Mouse (Mus musculus): ENCODE data around the gene Fam240a. TPM values are rescaled to one million over a fixed set of nuclear protein-coding genes. Genes with fewer than 3 reads are reported as not detected.

The Fam240a gene
- polyA plus RNA-seq, 1 experiment from 2014 or later = not detected

- H3K36me3 ChIP-seq = no peaks in the 10 kb centered on the region
- H3K4me2 ChIP-seq (replicated peaks) = no peak overlapping the region
- no peak for ATAC-seq (ENCODE audit: low FRiP score, low read depth)
- H3K4me1 ChIP-seq = peaks cover 8% of the 10 kb centered on the region
- H3K9ac ChIP-seq = no peak overlapping the region
- no peaks in the 10 kb centered on the region for H3K27me3 ChIP-seq (replicated peaks)
- H3K9me3 ChIP-seq = no peaks in the 10 kb centered on the region
- WGBS = 72% methylated on average over 12 of the region's 12 CpGs
- no peak overlapping the region for H3K4me3 ChIP-seq
- H3K27ac ChIP-seq = no peak overlapping the region
Observed at GRCm38 (mm10) chr9:110937506-110938490, 21.1 kb upstream of the Fam240a start.

GRCm38 (mm10) chr9:110935941-110936340 lies 19.3 kb upstream of the Fam240a start:
- Histone ChIP-seq H3K4me2 (replicated peaks) (no peak overlapping the region), H3K9me3 (no peaks in the 10 kb centered on the region), H3K4me3 (no peak overlapping the region), H3K4me1 (peaks cover 18% of the 10 kb centered on the region), H3K9ac (no peak overlapping the region), H3K27ac (no peak overlapping the region), H3K36me3 (no peaks in the 10 kb centered on the region), H3K27me3 (replicated peaks) (no peaks in the 10 kb centered on the region)
- no peak for ATAC-seq (ENCODE audit: low FRiP score, low read depth)
- 85% methylated on average over 7 of the region's 7 CpGs for WGBS

GRCm38 (mm10) chr9:110933850-110934437 lies 17.3 kb upstream of the Fam240a start:
- Histone ChIP-seq H3K4me3 (no peak overlapping the region), H3K27ac (peak overlapping the region; percentile 47), H3K36me3 (no peaks in the 10 kb centered on the region), H3K9me3 (no peaks in the 10 kb centered on the region), H3K27me3 (replicated peaks) (no peaks in the 10 kb centered on the region), H3K9ac (no peak overlapping the region), H3K4me1 (peaks cover 18% of the 10 kb centered on the region), H3K4me2 (replicated peaks) (no peak overlapping the region)
- 64% methylated on average over 12 of the region's 12 CpGs for WGBS
- 0 out of 2 replicates have a peak, but pooled peaks have one; percentile 22 for ATAC-seq (ENCODE audit: low FRiP score, low read depth)

- WGBS = 37% methylated on average over 6 of the region's 6 CpGs
Observed at GRCm38 (mm10) chr9:110931573-110931972, 14.9 kb upstream of the Fam240a start.

GRCm38 (mm10) chr9:110922759-110923158 lies 6.1 kb upstream of the Fam240a start:
- H3K9me3 ChIP-seq = no peaks in the 10 kb centered on the region
- no peaks in the 10 kb centered on the region for H3K36me3 ChIP-seq
- no peak overlapping the region for H3K4me3 ChIP-seq
- WGBS = 21% methylated on average over 7 of the region's 7 CpGs
- H3K4me2 ChIP-seq (replicated peaks) = no peak overlapping the region
- no peak for ATAC-seq (ENCODE audit: low FRiP score, low read depth)
- H3K4me1 ChIP-seq = no peaks in the 10 kb centered on the region
- H3K27me3 ChIP-seq (replicated peaks) = 0 out of 2 replicates have a peak, but pooled peaks cover 3% of the 10 kb centered on the region
- no peak overlapping the region for H3K9ac ChIP-seq
- H3K27ac ChIP-seq = no peak overlapping the region

More at GRCm38 (mm10) chr9:110931573-110931972, 14.9 kb upstream of the Fam240a start:
- H3K36me3 ChIP-seq = no peaks in the 10 kb centered on the region
- peak; percentile 69; the same call in 1 of the 2 replicates for ATAC-seq (ENCODE audit: low FRiP score, low read depth)
- no peaks in the 10 kb centered on the region for H3K27me3 ChIP-seq (replicated peaks)
- H3K27ac ChIP-seq = no peak overlapping the region
- no peak overlapping the region for H3K4me3 ChIP-seq
- peaks cover 18% of the 10 kb centered on the region for H3K4me1 ChIP-seq
- H3K9me3 ChIP-seq = no peaks in the 10 kb centered on the region
- no peak overlapping the region for H3K9ac ChIP-seq
- no peak overlapping the region for H3K4me2 ChIP-seq (replicated peaks)

- H3K36me3 ChIP-seq = no peaks in the 10 kb centered on the region
- 52% methylated on average over 15 of the region's 15 CpGs for WGBS
Observed at GRCm38 (mm10) chr9:110920665-110921419, 4.2 kb upstream of the Fam240a start.

GRCm38 (mm10) chr9:110915466-110915865 lies 1.2 kb downstream of the Fam240a start:
- H3K36me3 ChIP-seq = no peaks in the 10 kb centered on the region
- H3K9me3 ChIP-seq = no peaks in the 10 kb centered on the region
- 78% methylated on average over 8 of the region's 8 CpGs for WGBS
- no peak overlapping the region for H3K9ac ChIP-seq
- no peaks in the 10 kb centered on the region for H3K27me3 ChIP-seq (replicated peaks)
- H3K4me2 ChIP-seq (replicated peaks) = no peak overlapping the region
- no peak overlapping the region for H3K4me3 ChIP-seq
- H3K4me1 ChIP-seq = no peaks in the 10 kb centered on the region
- no peak overlapping the region for H3K27ac ChIP-seq
- ATAC-seq (ENCODE audit: low FRiP score, low read depth) = no peak

More at GRCm38 (mm10) chr9:110920665-110921419, 4.2 kb upstream of the Fam240a start:
- ATAC-seq (ENCODE audit: low FRiP score, low read depth) = no peak
- Histone ChIP-seq H3K9me3 (no peaks in the 10 kb centered on the region), H3K9ac (no peak overlapping the region), H3K4me3 (no peak overlapping the region), H3K4me1 (no peaks in the 10 kb centered on the region), H3K27me3 (replicated peaks) (0 out of 2 replicates have a peak, but pooled peaks cover 3% of the 10 kb centered on the region), H3K27ac (no peak overlapping the region), H3K4me2 (replicated peaks) (no peak overlapping the region)

- Histone ChIP-seq H3K27ac (no peak overlapping the region), H3K4me2 (replicated peaks) (no peak overlapping the region), H3K4me1 (no peaks in the 10 kb centered on the region), H3K4me3 (no peak overlapping the region), H3K27me3 (replicated peaks) (no peaks in the 10 kb centered on the region), H3K9me3 (no peaks in the 10 kb centered on the region), H3K36me3 (no peaks in the 10 kb centered on the region), H3K9ac (no peak overlapping the region)
- 66% methylated on average over 21 of the region's 21 CpGs for WGBS
- no peak for ATAC-seq (ENCODE audit: low FRiP score, low read depth)
Observed at GRCm38 (mm10) chr9:110914631-110915236, 1.9 kb downstream of the Fam240a start.

- H3K27ac ChIP-seq = no peak overlapping the region
- 81% methylated on average over 6 of the region's 6 CpGs for WGBS
- H3K4me3 ChIP-seq = no peak overlapping the region
- H3K9me3 ChIP-seq = no peaks in the 10 kb centered on the region
- no peak overlapping the region for H3K4me2 ChIP-seq (replicated peaks)
- no peak overlapping the region for H3K9ac ChIP-seq
- ATAC-seq (ENCODE audit: low FRiP score, low read depth) = no peak
- H3K4me1 ChIP-seq = no peaks in the 10 kb centered on the region
- H3K36me3 ChIP-seq = no peaks in the 10 kb centered on the region
- no peaks in the 10 kb centered on the region for H3K27me3 ChIP-seq (replicated peaks)
Observed at GRCm38 (mm10) chr9:110909371-110909967, 7.2 kb downstream of the Fam240a start.

- Histone ChIP-seq H3K4me2 (replicated peaks) (no peak overlapping the region), H3K4me3 (no peak overlapping the region), H3K9me3 (no peaks in the 10 kb centered on the region), H3K27ac (no peak overlapping the region), H3K27me3 (replicated peaks) (no peaks in the 10 kb centered on the region), H3K4me1 (no peaks in the 10 kb centered on the region), H3K9ac (no peak overlapping the region), H3K36me3 (no peaks in the 10 kb centered on the region)
- 97% methylated on average over 3 of the region's 3 CpGs for WGBS
- ATAC-seq (ENCODE audit: low FRiP score, low read depth) = no peak
Observed at GRCm38 (mm10) chr9:110908631-110909016, 8.0 kb downstream of the Fam240a start.

GRCm38 (mm10) chr9:110907838-110908630 lies 8.6 kb downstream of the Fam240a start:
- no peak overlapping the region for H3K9ac ChIP-seq
- H3K4me1 ChIP-seq = no peaks in the 10 kb centered on the region
- H3K27ac ChIP-seq = no peak overlapping the region
- H3K36me3 ChIP-seq = no peaks in the 10 kb centered on the region
- H3K4me3 ChIP-seq = no peak overlapping the region
- H3K9me3 ChIP-seq = no peaks in the 10 kb centered on the region
- H3K4me2 ChIP-seq (replicated peaks) = no peak overlapping the region
- H3K27me3 ChIP-seq (replicated peaks) = no peaks in the 10 kb centered on the region
- WGBS = 82% methylated on average over 4 of the region's 4 CpGs
- no peak for ATAC-seq (ENCODE audit: low FRiP score, low read depth)

All from neural tube, embryonic 12.5 days (tissue).